Mouse (Mus musculus): ENCODE results near the gene Amd1. TPM values are rescaled to one million over a fixed set of nuclear protein-coding genes. Genes with fewer than 3 reads are reported as not detected.

Gene Amd1
- 50.5 and 55.6 TPM in 2 replicates for polyA plus RNA-seq (2012; rRNA removed)

- TF ChIP-seq CTCF (IDR thresholded peaks at IDR 0.05; ENCODE audit: borderline replicate concordance, extremely low read depth, insufficient read depth, insufficient read length) (no peak), POLR2A (IDR thresholded peaks at IDR 0.05; ENCODE audit: borderline replicate concordance, extremely low read depth, insufficient read depth, insufficient read length, poor library complexity, severe bottlenecking) (no peak)
- DNase-seq (ENCODE audit: low read depth): peak; percentile 100
Measured at GRCm38 (mm10) chr10:40302140-40302985, at the start of gene Amd1. Gene Amd1, minus strand, starts transcription at chr10:40302186.

GRCm38 (mm10) chr10:40351156-40351555 is 49.2 kb upstream of the Amd1 start:
- DNase-seq (ENCODE audit: low read depth): no peak
- TF ChIP-seq POLR2A (IDR thresholded peaks at IDR 0.05; ENCODE audit: borderline replicate concordance, extremely low read depth, insufficient read depth, insufficient read length, poor library complexity, severe bottlenecking) (no peak), CTCF (IDR thresholded peaks at IDR 0.05; ENCODE audit: borderline replicate concordance, extremely low read depth, insufficient read depth, insufficient read length) (no peak)

GRCm38 (mm10) chr10:40350245-40350932 is 48.4 kb upstream of the Amd1 start:
- TF ChIP-seq CTCF (IDR thresholded peaks at IDR 0.05; ENCODE audit: borderline replicate concordance, extremely low read depth, insufficient read depth, insufficient read length) (no peak), POLR2A (IDR thresholded peaks at IDR 0.05; ENCODE audit: borderline replicate concordance, extremely low read depth, insufficient read depth, insufficient read length, poor library complexity, severe bottlenecking) (no peak)
- no peak for DNase-seq (ENCODE audit: low read depth)

GRCm38 (mm10) chr10:40349631-40350177 is 47.7 kb upstream of the Amd1 start:
- peak; percentile 43; the same call in 1 of the 2 replicates for TF ChIP-seq POLR2A (IDR thresholded peaks at IDR 0.05; ENCODE audit: borderline replicate concordance, extremely low read depth, insufficient read depth, insufficient read length, poor library complexity, severe bottlenecking)
- no peak for TF ChIP-seq CTCF (IDR thresholded peaks at IDR 0.05; ENCODE audit: borderline replicate concordance, extremely low read depth, insufficient read depth, insufficient read length)
- DNase-seq (ENCODE audit: low read depth): peak; percentile 78

GRCm38 (mm10) chr10:40348566-40349536 is 46.9 kb upstream of the Amd1 start:
- DNase-seq (ENCODE audit: low read depth): peak; percentile 100
- no peak for TF ChIP-seq CTCF (IDR thresholded peaks at IDR 0.05; ENCODE audit: borderline replicate concordance, extremely low read depth, insufficient read depth, insufficient read length)
- peak; percentile 85 for TF ChIP-seq POLR2A (IDR thresholded peaks at IDR 0.05; ENCODE audit: borderline replicate concordance, extremely low read depth, insufficient read depth, insufficient read length, poor library complexity, severe bottlenecking)

- TF ChIP-seq POLR2A (IDR thresholded peaks at IDR 0.05; ENCODE audit: borderline replicate concordance, extremely low read depth, insufficient read depth, insufficient read length, poor library complexity, severe bottlenecking) (no peak), CTCF (IDR thresholded peaks at IDR 0.05; ENCODE audit: borderline replicate concordance, extremely low read depth, insufficient read depth, insufficient read length) (no peak)
- DNase-seq (ENCODE audit: low read depth): no peak
Measured at GRCm38 (mm10) chr10:40347461-40347954, 45.5 kb upstream of the Amd1 start.

GRCm38 (mm10) chr10:40346776-40347403 is 44.9 kb upstream of the Amd1 start:
- TF ChIP-seq CTCF (IDR thresholded peaks at IDR 0.05; ENCODE audit: borderline replicate concordance, extremely low read depth, insufficient read depth, insufficient read length) (no peak), POLR2A (IDR thresholded peaks at IDR 0.05; ENCODE audit: borderline replicate concordance, extremely low read depth, insufficient read depth, insufficient read length, poor library complexity, severe bottlenecking) (no peak)
- DNase-seq (ENCODE audit: low read depth): no peak

GRCm38 (mm10) chr10:40342036-40342435 is 40.0 kb upstream of the Amd1 start:
- DNase-seq (ENCODE audit: low read depth): no peak
- TF ChIP-seq POLR2A (IDR thresholded peaks at IDR 0.05; ENCODE audit: borderline replicate concordance, extremely low read depth, insufficient read depth, insufficient read length, poor library complexity, severe bottlenecking): no peak

GRCm38 (mm10) chr10:40339351-40339964 is 37.5 kb upstream of the Amd1 start, which contains the start of gene Cdk19:
Gene Cdk19, plus strand, starts transcription at chr10:40339564.
- no peak for DNase-seq (ENCODE audit: low read depth)
- TF ChIP-seq CTCF (IDR thresholded peaks at IDR 0.05; ENCODE audit: borderline replicate concordance, extremely low read depth, insufficient read depth, insufficient read length) (no peak), POLR2A (IDR thresholded peaks at IDR 0.05; ENCODE audit: borderline replicate concordance, extremely low read depth, insufficient read depth, insufficient read length, poor library complexity, severe bottlenecking) (no peak)

- no peak for TF ChIP-seq POLR2A (IDR thresholded peaks at IDR 0.05; ENCODE audit: borderline replicate concordance, extremely low read depth, insufficient read depth, insufficient read length, poor library complexity, severe bottlenecking)
- TF ChIP-seq CTCF (IDR thresholded peaks at IDR 0.05; ENCODE audit: borderline replicate concordance, extremely low read depth, insufficient read depth, insufficient read length): no peak
Measured at GRCm38 (mm10) chr10:40332864-40333263, 30.9 kb upstream of the Amd1 start.

More at GRCm38 (mm10) chr10:40332864-40333263, 30.9 kb upstream of the Amd1 start:
- DNase-seq (ENCODE audit: low read depth): no peak

All from brain, embryonic 14.5 days (tissue).